Mouse (Mus musculus) left cerebral cortex, adult 8-10 months (tissue): ENCODE measurements around the gene Cdc25b. TPM values are rescaled to one million over a fixed set of nuclear protein-coding genes. Genes with fewer than 3 reads are reported as not detected.
"Not testable (repeated sequence)": the region's sequence is repeated elsewhere in the genome, so short reads cannot be mapped to it uniquely, and the experiment has no call there.

Experiments used
- DNase-seq, 2 experiments: peaks; one replicate each; pipeline ENCODE4 v3.0.0; 2022; ENCODE audit warnings: low spot score in 2 of 2
- total RNA-seq, 4 experiments: library from RNA; stranded (reverse); gene quantifications; 2 replicates each; pipeline ENCODE4 v1.2.4; 2022

Cdc25b gene
- total RNA-seq, 4 experiments from 2014 or later, result 18.3 to 21.9 (median 19.1) TPM

DNA sequence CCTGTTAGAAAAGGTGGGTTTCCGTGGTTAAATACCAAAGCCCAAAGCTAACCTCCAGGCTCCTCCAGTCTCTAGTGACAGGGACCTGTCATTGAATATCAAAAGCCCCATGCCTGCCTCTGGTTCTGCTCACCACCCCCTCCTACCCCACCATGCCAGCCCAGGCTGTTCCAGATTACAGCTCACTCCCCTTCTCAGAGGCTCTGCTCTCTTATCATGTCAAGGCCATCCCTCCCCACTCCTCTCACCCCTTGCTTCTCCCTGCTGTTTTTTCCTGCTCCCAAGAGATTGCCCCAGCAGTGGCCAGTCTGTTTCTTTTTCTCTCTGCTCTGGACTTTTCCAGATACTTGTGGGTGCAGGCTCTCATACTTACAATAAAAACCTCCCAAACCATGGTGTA is 36.8 kb downstream of the Cdc25b start:
- no peak for DNase-seq

GRCm38 (mm10) chr2:131225178-131225577 is 38.4 kb downstream of the Cdc25b start:
- no peak for DNase-seq

DNA sequence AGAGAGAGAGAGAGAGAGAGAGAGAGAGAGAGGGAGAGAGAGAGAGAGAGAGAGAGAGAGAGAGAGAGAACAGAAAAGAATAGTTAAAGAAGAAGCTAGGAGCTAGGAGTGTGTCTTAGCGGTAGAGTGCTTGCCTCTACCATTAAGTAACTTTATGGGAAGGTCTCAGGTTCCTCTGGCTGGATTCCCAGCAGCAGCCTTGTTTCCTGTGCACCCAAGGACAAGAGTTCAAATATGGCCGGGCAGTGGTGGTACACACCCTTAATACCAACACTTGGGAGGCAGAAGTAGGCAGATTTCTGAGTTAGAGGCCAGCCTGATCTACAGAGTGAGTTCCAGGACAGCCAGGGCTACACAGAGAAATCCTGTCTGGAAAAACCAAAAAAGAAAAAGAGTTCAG is 39.9 kb downstream of the Cdc25b start:
- not testable (repeated sequence) for DNase-seq

DNA sequence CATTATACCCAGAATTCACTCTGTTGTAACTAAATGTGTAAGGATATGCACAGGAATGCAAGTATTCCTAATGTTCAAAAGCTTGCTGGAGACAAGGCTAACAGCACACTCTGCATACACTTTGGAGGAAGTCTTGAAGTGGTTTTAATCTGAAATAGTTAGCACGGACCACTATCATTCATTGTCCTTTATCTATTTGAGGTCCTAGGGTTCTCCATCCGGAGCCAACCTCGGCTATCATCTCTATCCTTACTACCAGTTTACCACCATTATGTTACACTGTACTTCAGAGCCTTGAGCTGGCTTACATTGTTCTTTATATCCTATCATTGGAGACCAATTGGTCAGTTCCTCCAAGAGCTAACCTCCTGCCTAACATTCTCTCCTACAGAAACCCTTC is 40.5 kb downstream of the Cdc25b start:
- DNase-seq, result no peak

GRCm38 (mm10) chr2:131232558-131232957 is 45.8 kb downstream of the Cdc25b start:
- no peak for DNase-seq

- peak; percentile 74 to 93 for DNase-seq
Observed at GRCm38 (mm10) chr2:131233307-131234126, 46.8 kb downstream of the Cdc25b start, which contains the start of gene Mavs. Mavs (plus strand) TSS chr2:131234063.

DNA sequence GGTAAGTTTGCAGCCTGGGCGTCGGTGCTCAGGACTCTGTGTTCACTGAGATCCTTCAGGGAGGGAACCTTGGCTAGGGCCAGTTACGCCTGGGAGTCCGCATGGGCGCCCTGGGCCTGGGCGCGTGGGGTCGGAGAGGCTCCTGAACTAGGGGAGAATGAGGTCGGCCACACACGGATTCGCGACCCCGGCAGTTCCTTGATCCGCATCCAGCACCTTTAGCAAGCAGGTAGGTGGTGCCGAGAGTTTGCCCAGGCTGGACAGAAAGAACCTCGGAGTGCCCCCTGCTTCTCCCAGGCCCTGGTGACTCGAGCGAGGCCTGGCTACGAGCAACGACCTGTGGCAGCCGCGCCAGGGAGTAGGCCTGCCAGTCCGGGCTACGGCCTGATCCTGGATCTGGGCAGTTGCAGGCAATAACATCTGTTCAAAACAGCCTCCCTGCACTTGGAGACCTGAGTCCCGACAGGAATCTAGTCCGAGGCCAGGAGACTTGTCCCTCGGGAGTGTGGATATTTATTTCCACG is 47.4 kb downstream of the Cdc25b start:
- no peak for DNase-seq

- DNase-seq, result no peak
Observed at GRCm38 (mm10) chr2:131234970-131235635, 48.4 kb downstream of the Cdc25b start.

DNA sequence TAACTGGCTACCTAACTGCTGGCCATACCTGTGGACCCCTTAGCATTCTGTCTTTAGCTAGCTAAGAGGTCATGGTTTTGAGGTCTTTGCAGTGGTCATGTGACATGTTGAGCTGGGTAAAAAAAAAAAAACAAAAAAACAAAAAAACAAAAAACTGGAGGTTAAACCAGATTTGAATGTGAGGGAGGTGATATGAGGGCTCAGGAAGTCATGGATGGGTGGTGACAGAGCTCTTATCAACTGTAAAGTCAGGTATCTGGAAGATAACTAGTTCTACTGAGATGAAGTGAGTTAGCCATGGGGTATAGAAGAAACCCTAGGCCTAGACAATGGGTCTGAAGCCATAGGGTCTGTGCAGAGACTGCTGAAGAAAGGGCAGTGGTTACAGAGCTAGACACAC is 55.4 kb downstream of the Cdc25b start:
- DNase-seq, result no peak

GRCm38 (mm10) chr2:131242929-131243328 is 56.2 kb downstream of the Cdc25b start:
- DNase-seq, result no peak

Other genes with a start within 250 kb of the Cdc25b start
- gene Gfra4, start 143.9 kb upstream of the Cdc25b start, total RNA-seq, result 10 to 100 TPM; 52.6 to 58.6 (median 55.9) TPM
- 1 to 10 TPM; 7.0 to 9.8 (median 9.0) TPM for gene Adam33, start 123.1 kb upstream of the Cdc25b start, total RNA-seq
- gene Siglec1, start 100.2 kb upstream of the Cdc25b start, total RNA-seq, result under 1 TPM; 0.46 to 0.65 (median 0.64) TPM
- 1 to 10 TPM; 5.9 to 8.9 (median 8.3) TPM for gene Hspa12b, start 59.7 kb upstream of the Cdc25b start, total RNA-seq
- gene Gm11037, start 53.5 kb upstream of the Cdc25b start, total RNA-seq, result not detected
- 10 to 100 TPM; 84.5 to 96.9 (median 92.6) TPM for gene 1700037H04Rik, start 26.9 kb upstream of the Cdc25b start, total RNA-seq
- 10 to 100 TPM; 73.8 to 80.9 (median 75.8) TPM for gene Cenpb, start 6.9 kb upstream of the Cdc25b start, total RNA-seq
- 1 to 10 TPM; 7.4 to 8.3 (median 8.1) TPM for gene Spef1, start 333 bp downstream of the Cdc25b start, total RNA-seq
- gene Ap5s1, start 20.1 kb downstream of the Cdc25b start, total RNA-seq, result 10 to 100 TPM; 23.9 to 28.5 (median 26.2) TPM
- gene Mavs, start 47.1 kb downstream of the Cdc25b start, total RNA-seq, result 1 to 10 TPM; 6.9 to 8.6 (median 7.3) TPM
- 10 to 100 TPM; 63.3 to 71.3 (median 69.9) TPM for gene Pank2, start 75.5 kb downstream of the Cdc25b start, total RNA-seq
- 10 to 100 TPM; 31.3 to 39.5 (median 34.0) TPM for gene Rnf24, start 165.9 kb downstream of the Cdc25b start, total RNA-seq